Mouse (Mus musculus): ENCODE data around the gene Gatad2a.

DNA sequence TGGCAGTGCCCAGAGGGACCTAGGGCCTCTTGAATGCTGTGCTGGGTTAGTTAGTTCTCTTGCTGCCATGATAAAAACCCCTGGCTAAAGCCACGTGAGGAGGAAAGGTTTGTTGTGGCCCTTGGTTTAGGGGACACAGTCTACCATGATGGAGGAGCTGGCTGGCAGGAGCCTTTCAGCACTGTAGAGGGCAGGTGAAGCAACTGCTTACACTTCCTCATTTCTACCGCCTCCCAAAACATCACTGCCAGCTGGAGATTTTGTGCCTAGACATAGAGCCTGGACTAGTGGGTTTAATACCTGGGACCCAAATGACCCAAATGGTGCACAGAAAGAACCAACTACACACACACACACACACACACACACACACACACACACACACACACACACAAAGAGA is 134.9 kb downstream of the Gatad2a start:
- TF ChIP-seq CTCF (IDR thresholded peaks at IDR 0.05; ENCODE audit: borderline replicate concordance, insufficient read depth, low read length) (no peak), POLR2A (IDR thresholded peaks at IDR 0.05; ENCODE audit: low read depth, low read length) (no peak)
